ENCODE assay signal across 8 mouse cellular contexts in the genomic region with DNA sequence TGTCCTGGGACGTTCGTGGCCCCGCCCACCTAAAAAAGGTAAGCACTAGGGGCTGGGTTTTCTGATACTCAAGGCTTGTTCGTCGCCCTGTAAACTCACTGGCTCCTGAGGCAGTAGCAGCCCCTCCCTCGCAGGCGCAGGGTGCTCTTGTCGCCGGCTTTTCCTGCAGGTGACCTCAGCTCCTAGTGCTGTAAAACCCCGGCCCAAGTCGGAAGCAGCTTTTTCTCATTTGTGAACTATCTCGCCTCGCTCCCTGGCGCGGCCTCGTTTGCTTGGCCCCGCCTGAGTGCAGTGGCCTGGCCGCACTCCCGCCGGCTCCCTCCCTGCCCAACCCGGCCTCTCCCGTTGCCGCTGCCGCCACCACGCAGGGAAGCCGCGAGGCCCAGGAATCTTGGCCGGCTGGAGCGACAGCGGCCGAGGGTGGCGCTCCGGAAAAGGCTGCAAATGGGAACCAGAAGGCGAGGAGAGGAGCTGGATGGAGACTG. TPM values are rescaled to one million over a fixed set of nuclear protein-coding genes. Genes with fewer than 3 reads are reported as not detected.
DNase-seq lines count a peak whose midpoint lies in the region; ATAC-seq and TF ChIP-seq lines count a peak whose summit lies in the region.

No protein-coding gene starts in this region.

- peaks cover 59% of the 10 kb centered on the region for H3K27me3 ChIP-seq in hindbrain, embryonic 14.5 days (ENCODE audit: control insufficient read depth, insufficient read depth, low read length)
- H3K27me3 ChIP-seq in midbrain, postnatal 0 days (ENCODE audit: insufficient read depth, low read length) = peaks cover 39% of the 10 kb centered on the region

- WGBS in hindbrain, embryonic 14.5 days = under 1% methylated on average over 34 of the region's 34 CpGs
- 2% methylated on average over 34 of the region's 34 CpGs for WGBS in midbrain, postnatal 0 days

- H3K9me3 ChIP-seq in hindbrain, embryonic 14.5 days (ENCODE audit: control insufficient read depth, low read length) = no peaks in the 10 kb centered on the region
- no peaks in the 10 kb centered on the region for H3K9me3 ChIP-seq in midbrain, postnatal 0 days (ENCODE audit: low read length)

- DNase-seq in layer of hippocampus, adult 2 months (ENCODE audit: low spot score in 2 of 2) = peak in 1 of 2 experiments; percentile 36
- DNase-seq in layer of hippocampus, adult 9-11 months = no peak
- DNase-seq in cerebellum, adult 9-10 months = peak; percentile 64
- peak; percentile 54 to 68 for DNase-seq in gastrocnemius, adult 8-10 months (ENCODE audit: low spot score in 2 of 2)
- peak; percentile 43 for DNase-seq in hindbrain, embryonic 14.5 days (ENCODE audit: low spot score)
- peak; percentile 23 for DNase-seq in liver
- DNase-seq in midbrain, postnatal 0 days (ENCODE audit: low spot score) = peak; percentile 40
- DNase-seq in urinary bladder, postnatal 25 days (ENCODE audit: low spot score) = peak; percentile 59

- H3K27ac ChIP-seq in layer of hippocampus, adult 2 months = peak overlapping the region; percentile 53; the same call in 1 of the 2 replicates
- H3K27ac ChIP-seq in hindbrain, embryonic 14.5 days = no peak overlapping the region
- no peak overlapping the region for H3K27ac ChIP-seq in midbrain, postnatal 0 days (ENCODE audit: low read depth, low read length)

- no peaks in the 10 kb centered on the region for H3K36me3 ChIP-seq in hindbrain, embryonic 14.5 days (replicated peaks; ENCODE audit: control insufficient read depth, insufficient read depth)
- no peaks in the 10 kb centered on the region for H3K36me3 ChIP-seq in midbrain, postnatal 0 days (ENCODE audit: insufficient read depth, low read length)

- peak overlapping the region; percentile 48 for H3K4me3 ChIP-seq in layer of hippocampus, adult 2 months
- peak overlapping the region; percentile 23 for H3K4me3 ChIP-seq in hindbrain, embryonic 14.5 days (replicated peaks; ENCODE audit: low read length)
- peak overlapping the region; percentile 29 for H3K4me3 ChIP-seq in midbrain, postnatal 0 days (ENCODE audit: low read depth, low read length)

- peaks cover 19% of the 10 kb centered on the region for H3K4me1 ChIP-seq in hindbrain, embryonic 14.5 days (replicated peaks; ENCODE audit: control insufficient read depth, insufficient read depth, low read length)
- H3K4me1 ChIP-seq in midbrain, postnatal 0 days (ENCODE audit: insufficient read depth, low read length) = peaks cover 12% of the 10 kb centered on the region; the same call in 1 of the 2 replicates

- peak overlapping the region; percentile 59 for H3K4me2 ChIP-seq in hindbrain, embryonic 14.5 days (replicated peaks)
- peak overlapping the region; percentile 56 for H3K4me2 ChIP-seq in midbrain, postnatal 0 days (ENCODE audit: low read depth, low read length, poor library complexity, severe bottlenecking)

- H3K9ac ChIP-seq in hindbrain, embryonic 14.5 days = peak overlapping the region; percentile 49
- peak overlapping the region; percentile 55 for H3K9ac ChIP-seq in midbrain, postnatal 0 days (replicated peaks; ENCODE audit: low read length, poor library complexity, severe bottlenecking)

- TF ChIP-seq CTCF in layer of hippocampus, adult 2 months (conservative IDR thresholded peaks at IDR 0.05) = peak; percentile 20; the same call in 1 of the 2 replicates
- peak; percentile 20; the same call in 1 of the 2 replicates for TF ChIP-seq CTCF in midbrain, postnatal 0 days (IDR thresholded peaks at IDR 0.05)

- peak; percentile 53; the same call in 1 of the 2 replicates for ATAC-seq in hindbrain, embryonic 14.5 days (ENCODE audit: low FRiP score)
- ATAC-seq in midbrain, postnatal 0 days (ENCODE audit: low FRiP score) = 0 out of 2 replicates have a peak, but pooled peaks have one; percentile 25

RNA-seq across cellular contexts. Expression of a gene that starts 10.1 kb away (rescaled TPM):
- 1 to 10 TPM; 1.2 to 1.5 TPM for total RNA-seq in layer of hippocampus, adult 2 months (2021)
- total RNA-seq in gastrocnemius, adult 8-10 months (2022) = 1 to 10 TPM in 2 of 4 experiments, under 1 TPM in 2; 0.46 to 1.6 (median 1.1) TPM
- polyA plus RNA-seq in hindbrain, embryonic 14.5 days (2014; fragmentation: Nextera tagmentation; extraction: Ambion mirVana) = 8.1 and 9.9 TPM in 2 replicates
- 8.3 and 11.0 TPM in 2 replicates for total RNA-seq in midbrain, postnatal 0 days (2014; rRNA removed)
- polyA plus RNA-seq in midbrain, postnatal 0 days (2015; fragmentation: Nextera tagmentation; extraction: Ambion mirVana) = 1.3 TPM in 2 replicates

RNA-seq across cellular contexts. Expression of a gene that starts 24.8 kb away (rescaled TPM):
- total RNA-seq in layer of hippocampus, adult 2 months (2021) = 10 to 100 TPM; 32.2 to 33.0 TPM
- 1 to 10 TPM; 8.1 to 9.5 (median 9.0) TPM for total RNA-seq in gastrocnemius, adult 8-10 months (2022)
- polyA plus RNA-seq in hindbrain, embryonic 14.5 days (2014; fragmentation: Nextera tagmentation; extraction: Ambion mirVana) = 56.4 and 57.9 TPM in 2 replicates
- 61.9 and 73.5 TPM in 2 replicates for total RNA-seq in midbrain, postnatal 0 days (2014; rRNA removed)
- 80.6 and 84.1 TPM in 2 replicates for polyA plus RNA-seq in midbrain, postnatal 0 days (2015; fragmentation: Nextera tagmentation; extraction: Ambion mirVana)

RNA-seq across cellular contexts. Expression of a gene that starts 28.8 kb away (rescaled TPM):
- 1 to 10 TPM; 1.3 to 1.6 TPM for total RNA-seq in layer of hippocampus, adult 2 months (2021)
- under 1 TPM in 3 of 4 experiments, not detected in 1; 0.17 to 0.87 (median 0.40) TPM for total RNA-seq in gastrocnemius, adult 8-10 months (2022)
- 7.2 and 8.2 TPM in 2 replicates for polyA plus RNA-seq in hindbrain, embryonic 14.5 days (2014; fragmentation: Nextera tagmentation; extraction: Ambion mirVana)
- total RNA-seq in midbrain, postnatal 0 days (2014; rRNA removed) = 5.0 and 6.3 TPM in 2 replicates
- polyA plus RNA-seq in midbrain, postnatal 0 days (2015; fragmentation: Nextera tagmentation; extraction: Ambion mirVana) = 19.1 and 19.9 TPM in 2 replicates

RNA-seq across cellular contexts. Expression of a gene that starts 34.5 kb away (rescaled TPM):
- 10 to 100 TPM; 85.4 to 90.5 TPM for total RNA-seq in layer of hippocampus, adult 2 months (2021)
- 10 to 100 TPM; 19.7 to 23.2 (median 22.3) TPM for total RNA-seq in gastrocnemius, adult 8-10 months (2022)
- 40.7 and 45.9 TPM in 2 replicates for polyA plus RNA-seq in hindbrain, embryonic 14.5 days (2014; fragmentation: Nextera tagmentation; extraction: Ambion mirVana)
- 121 and 122 TPM in 2 replicates for total RNA-seq in midbrain, postnatal 0 days (2014; rRNA removed)
- 173 and 186 TPM in 2 replicates for polyA plus RNA-seq in midbrain, postnatal 0 days (2015; fragmentation: Nextera tagmentation; extraction: Ambion mirVana)

RNA-seq across cellular contexts. Expression of a gene that starts 40.5 kb away (rescaled TPM):
- 100 to 1,000 TPM; 246 to 249 TPM for total RNA-seq in layer of hippocampus, adult 2 months (2021)
- total RNA-seq in gastrocnemius, adult 8-10 months (2022) = 100 to 1,000 TPM; 138 to 195 (median 173) TPM
- polyA plus RNA-seq in hindbrain, embryonic 14.5 days (2014; fragmentation: Nextera tagmentation; extraction: Ambion mirVana) = 84.2 and 90.0 TPM in 2 replicates
- total RNA-seq in midbrain, postnatal 0 days (2014; rRNA removed) = 106 and 124 TPM in 2 replicates
- 56.9 and 61.2 TPM in 2 replicates for polyA plus RNA-seq in midbrain, postnatal 0 days (2015; fragmentation: Nextera tagmentation; extraction: Ambion mirVana)
